ENCODE assay signal across 8 mouse cellular contexts in genomic region chr17:73572440-73572839, GRCm38 (mm10).
A peak's percentile ranks its signal among the peaks of the same experiment; 100 is the strongest.
DNase-seq lines count a peak whose midpoint lies in the region; ATAC-seq and TF ChIP-seq lines count a peak whose summit lies in the region.

No protein-coding gene starts in this region.

- no peak for TF ChIP-seq POLR2A in brain, embryonic 14.5 days (IDR thresholded peaks at IDR 0.05; ENCODE audit: borderline replicate concordance, extremely low read depth, insufficient read depth, insufficient read length, poor library complexity, severe bottlenecking)

- peak; percentile 13 for DNase-seq in heart, adult 8-10 months (ENCODE audit: low spot score)
- DNase-seq in heart, postnatal 25 days (ENCODE audit: low spot score) = no peak
- DNase-seq in brain, embryonic 14.5 days (ENCODE audit: low read depth) = peak; percentile 43
- DNase-seq in gastrocnemius, adult 8-10 months (ENCODE audit: low spot score in 2 of 2) = peak; percentile 25 to 27
- DNase-seq in layer of hippocampus, adult 8-10 months (ENCODE audit: low spot score in 2 of 2) = peak; percentile 31 to 67
- peak; percentile 5 to 69 for DNase-seq in thymus, postnatal 10 days (ENCODE audit: low spot score in 2 of 2)

- intact Hi-C loops in heart, postnatal 25 days (cut with DNase I) = loop anchor here (2.0 kb wide), 1 partner anchor 310 kb away; no protein-coding TSS in a partner anchor

- peak; percentile 44; the same call in 1 of the 2 replicates for TF ChIP-seq CTCF in brain, embryonic 14.5 days (IDR thresholded peaks at IDR 0.05; ENCODE audit: borderline replicate concordance, extremely low read depth, insufficient read depth, insufficient read length)

- peak; percentile 60 for ATAC-seq in CD4-positive, CD25-positive, alpha-beta regulatory T cell, adult 4 months
- peak; percentile 82 for ATAC-seq in megakaryocyte, adult 5-6 weeks (ENCODE audit: poor library complexity, severe bottlenecking)
